Mouse (Mus musculus): Measurements from ENCODE around the gene Usp48. TPM values are rescaled to one million over a fixed set of nuclear protein-coding genes. Genes with fewer than 3 reads are reported as not detected.

Gene Usp48
- polyA plus RNA-seq, 1 experiment from 2014 or later: 63.0 TPM

DNA sequence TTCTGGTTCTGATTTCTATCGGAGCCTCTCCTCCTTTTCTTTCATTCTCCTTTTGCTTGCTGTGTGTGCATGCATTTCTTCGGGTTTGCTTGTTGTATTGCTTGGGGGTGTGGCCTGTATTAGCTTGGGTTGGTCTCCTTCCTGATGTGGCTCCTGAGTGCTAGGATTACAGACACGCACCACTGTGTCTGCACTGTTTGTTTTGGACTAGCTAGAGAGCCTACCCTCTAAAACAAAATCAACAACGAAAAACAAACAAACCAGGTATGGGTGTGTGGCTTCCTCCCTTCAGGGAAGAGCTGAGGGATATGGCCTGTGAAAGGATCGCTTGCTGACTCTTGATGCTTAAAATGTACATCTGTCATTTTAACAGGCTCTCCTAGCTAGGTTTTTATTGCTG, 57.4 kb downstream of the Usp48 start:
- Histone ChIP-seq H3K4me3 (no peak overlapping the region), H3K27me3 (no peaks in the 10 kb centered on the region), H3K4me2 (no peak overlapping the region), H3K36me3 (peaks cover 68% of the 10 kb centered on the region), H3K27ac (replicated peaks) (no peak overlapping the region), H3K9me3 (no peaks in the 10 kb centered on the region), H3K4me1 (replicated peaks) (no peaks in the 10 kb centered on the region), H3K9ac (no peak overlapping the region)
- ATAC-seq (ENCODE audit: low FRiP score, low read depth): no peak
- WGBS: 89% methylated on average over 5 of the region's 5 CpGs

DNA sequence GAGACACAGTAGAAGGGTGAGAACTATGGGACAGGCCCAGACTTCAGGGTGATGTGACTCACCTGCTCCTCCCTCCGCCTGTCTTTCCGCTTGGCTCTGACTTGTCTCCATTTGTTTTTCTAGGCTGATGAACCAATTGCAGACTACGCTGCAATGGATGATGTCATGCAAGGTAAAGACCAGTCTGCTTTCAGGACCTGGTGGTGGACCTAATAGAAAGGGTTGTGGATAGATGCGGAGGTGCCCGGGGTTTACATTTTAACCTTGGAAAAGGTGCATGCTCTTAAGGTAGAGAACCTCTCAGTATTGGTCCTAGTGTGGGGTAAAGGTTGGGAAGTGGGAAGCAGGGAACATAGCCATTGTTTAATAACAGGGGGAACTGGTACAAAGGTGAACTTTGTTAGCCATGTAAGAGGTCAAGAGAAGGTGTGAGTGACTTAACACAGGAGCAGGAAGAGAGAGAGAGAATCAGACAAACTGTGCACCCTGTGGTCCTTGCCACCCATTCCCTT, 59.3 kb downstream of the Usp48 start:
- Histone ChIP-seq H3K4me1 (replicated peaks) (no peaks in the 10 kb centered on the region), H3K36me3 (peaks cover 68% of the 10 kb centered on the region), H3K9me3 (no peaks in the 10 kb centered on the region), H3K27ac (replicated peaks) (no peak overlapping the region), H3K4me2 (no peak overlapping the region), H3K9ac (no peak overlapping the region), H3K27me3 (no peaks in the 10 kb centered on the region), H3K4me3 (no peak overlapping the region)
- WGBS: 96% methylated on average over 5 of the region's 5 CpGs
- no peak for ATAC-seq (ENCODE audit: low FRiP score, low read depth)

DNA sequence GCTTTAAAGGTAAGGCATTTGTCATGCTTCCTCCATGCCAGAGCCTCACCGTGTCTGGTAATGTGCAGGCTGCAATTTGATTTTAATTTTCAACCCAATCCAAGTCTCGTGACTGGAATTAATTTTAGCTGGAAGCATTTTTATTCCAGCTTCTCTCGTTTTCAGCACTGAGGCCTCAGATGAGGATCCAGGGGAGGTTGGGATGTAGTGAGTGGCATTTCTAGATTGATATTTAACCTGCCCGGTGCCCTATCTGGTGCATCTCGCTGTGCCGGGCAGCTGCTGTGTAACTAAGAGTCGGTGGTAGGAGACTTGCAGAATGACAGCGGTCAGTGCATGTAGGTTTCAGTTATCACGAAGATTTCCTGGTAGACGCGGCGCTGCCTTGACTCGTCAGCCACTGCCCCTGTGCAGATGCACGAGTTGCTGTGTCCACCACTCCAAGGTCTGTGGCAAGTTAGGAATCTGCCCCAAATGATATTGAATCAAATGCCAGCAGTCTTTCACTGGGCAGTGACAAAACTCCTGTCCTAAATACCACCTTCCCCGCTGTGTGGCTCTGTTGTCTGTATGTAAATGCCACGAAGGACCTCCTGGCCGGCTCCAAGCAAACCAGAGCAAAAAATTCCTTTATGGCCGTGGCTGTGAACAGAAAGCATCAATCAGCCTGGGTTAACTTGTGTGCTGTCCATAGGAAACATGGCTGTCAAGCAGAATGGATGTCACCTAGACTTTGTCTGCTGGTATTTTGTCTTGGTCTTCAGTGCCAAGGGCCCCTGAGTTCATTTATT, 61.9 kb downstream of the Usp48 start:
- Histone ChIP-seq H3K4me2 (no peak overlapping the region), H3K27me3 (no peaks in the 10 kb centered on the region), H3K36me3 (peaks cover 47% of the 10 kb centered on the region), H3K9me3 (no peaks in the 10 kb centered on the region), H3K4me3 (no peak overlapping the region), H3K4me1 (replicated peaks) (peaks cover 4% of the 10 kb centered on the region), H3K9ac (no peak overlapping the region), H3K27ac (replicated peaks) (no peak overlapping the region)
- WGBS: 66% methylated on average over 18 of the region's 18 CpGs
- ATAC-seq (ENCODE audit: low FRiP score, low read depth): no peak

DNA sequence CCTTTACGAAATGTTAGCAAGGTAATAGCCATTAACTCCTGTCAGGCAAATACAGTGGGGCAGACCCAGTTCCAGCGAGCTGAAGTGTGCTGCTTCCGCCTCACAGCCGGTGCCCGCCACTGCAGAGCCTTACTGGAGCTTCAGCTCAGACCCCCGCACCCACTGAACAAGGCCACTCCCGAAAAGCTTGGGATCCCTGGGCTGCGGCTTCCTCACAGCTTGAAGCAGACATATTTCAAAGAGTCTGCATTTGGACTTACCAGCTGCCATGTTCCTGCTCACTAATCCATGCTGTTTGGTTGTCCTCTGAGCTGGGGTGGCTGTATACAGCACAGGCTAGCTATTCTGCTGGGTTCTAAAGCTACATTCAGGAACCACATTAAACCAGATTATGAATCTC, 64.1 kb downstream of the Usp48 start:
- ATAC-seq (ENCODE audit: low FRiP score, low read depth): no peak
- no peak overlapping the region for H3K9ac ChIP-seq
- no peak overlapping the region for H3K4me3 ChIP-seq
- no peak overlapping the region for H3K4me2 ChIP-seq
- no peaks in the 10 kb centered on the region for H3K27me3 ChIP-seq
- peaks cover 16% of the 10 kb centered on the region for H3K4me1 ChIP-seq (replicated peaks)
- WGBS: 80% methylated on average over 8 of the region's 8 CpGs
- H3K27ac ChIP-seq (replicated peaks): no peak overlapping the region
- peaks cover 35% of the 10 kb centered on the region for H3K36me3 ChIP-seq
- H3K9me3 ChIP-seq: no peaks in the 10 kb centered on the region

DNA sequence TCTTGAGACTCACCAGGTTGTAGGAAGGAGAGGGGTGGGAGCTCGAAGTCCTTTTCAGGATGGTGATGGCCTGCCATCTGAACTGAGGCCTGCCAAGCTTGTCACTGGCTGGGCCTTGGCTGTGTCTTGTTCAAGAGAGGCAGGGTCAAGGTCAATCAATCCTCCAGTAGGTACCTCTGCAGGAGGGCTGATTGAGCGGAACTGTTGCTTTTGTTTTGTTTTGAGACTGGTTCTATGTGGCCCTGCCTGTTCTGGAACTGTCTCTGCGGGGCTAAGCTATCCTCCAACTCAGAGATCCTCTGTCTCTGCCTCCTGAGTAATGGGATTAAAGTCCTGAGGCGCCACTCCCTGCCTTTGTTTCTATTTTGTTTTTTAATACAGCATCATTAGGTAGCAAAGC, 66.0 kb downstream of the Usp48 start:
- 56% methylated on average over 4 of the region's 4 CpGs for WGBS
- peaks cover 18% of the 10 kb centered on the region; the same call in 1 of the 2 replicates for H3K36me3 ChIP-seq
- no peaks in the 10 kb centered on the region for H3K9me3 ChIP-seq
- H3K27ac ChIP-seq (replicated peaks): no peak overlapping the region
- no peak for ATAC-seq (ENCODE audit: low FRiP score, low read depth)
- H3K27me3 ChIP-seq: no peaks in the 10 kb centered on the region
- H3K4me2 ChIP-seq: no peak overlapping the region
- H3K4me3 ChIP-seq: no peak overlapping the region
- H3K4me1 ChIP-seq (replicated peaks): peaks cover 24% of the 10 kb centered on the region
- no peak overlapping the region for H3K9ac ChIP-seq

DNA sequence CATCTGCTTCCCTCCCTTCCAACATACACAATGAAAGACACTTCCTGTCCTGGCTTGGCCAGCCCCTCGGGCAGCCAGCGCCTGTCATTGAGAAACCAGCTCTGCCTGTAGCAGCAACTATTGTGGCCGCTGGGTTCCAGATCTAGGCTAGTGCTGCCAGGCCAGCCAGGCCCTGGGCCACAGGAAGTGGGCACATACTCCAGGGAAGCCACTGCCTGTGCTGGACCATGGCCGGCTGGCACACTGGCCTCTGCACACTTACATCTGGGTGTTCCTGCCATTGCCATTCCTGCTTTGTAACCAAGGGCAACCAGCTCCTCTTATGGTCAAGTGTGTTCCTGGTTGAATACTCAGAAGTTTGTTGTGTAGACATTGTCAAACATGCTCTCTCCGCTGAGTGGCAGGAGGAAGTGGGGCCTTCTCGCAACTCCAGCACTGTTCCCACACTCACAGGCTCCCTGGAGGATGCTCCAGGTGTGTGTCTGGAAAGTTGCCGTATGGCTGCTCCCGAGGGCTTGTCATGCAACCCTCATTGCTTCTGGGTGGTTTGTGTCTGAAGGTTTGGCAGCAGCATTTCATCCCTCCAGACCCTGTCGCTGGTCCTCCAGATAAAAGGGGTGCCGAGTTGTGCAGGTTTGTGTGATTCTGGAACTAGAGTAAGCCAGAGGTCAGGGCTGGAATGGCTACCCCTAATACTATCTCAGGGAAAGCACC, 67.0 kb downstream of the Usp48 start:
- Histone ChIP-seq H3K9me3 (no peaks in the 10 kb centered on the region), H3K4me3 (no peak overlapping the region), H3K9ac (no peak overlapping the region), H3K36me3 (peaks cover 16% of the 10 kb centered on the region; the same call in 1 of the 2 replicates), H3K27ac (replicated peaks) (peak overlapping the region; percentile 49; the same call in 1 of the 2 replicates), H3K4me1 (replicated peaks) (peaks cover 34% of the 10 kb centered on the region), H3K4me2 (no peak overlapping the region), H3K27me3 (no peaks in the 10 kb centered on the region)
- ATAC-seq (ENCODE audit: low FRiP score, low read depth): no peak; the same call in 1 of the 2 replicates
- WGBS: 59% methylated on average over 10 of the region's 10 CpGs

DNA sequence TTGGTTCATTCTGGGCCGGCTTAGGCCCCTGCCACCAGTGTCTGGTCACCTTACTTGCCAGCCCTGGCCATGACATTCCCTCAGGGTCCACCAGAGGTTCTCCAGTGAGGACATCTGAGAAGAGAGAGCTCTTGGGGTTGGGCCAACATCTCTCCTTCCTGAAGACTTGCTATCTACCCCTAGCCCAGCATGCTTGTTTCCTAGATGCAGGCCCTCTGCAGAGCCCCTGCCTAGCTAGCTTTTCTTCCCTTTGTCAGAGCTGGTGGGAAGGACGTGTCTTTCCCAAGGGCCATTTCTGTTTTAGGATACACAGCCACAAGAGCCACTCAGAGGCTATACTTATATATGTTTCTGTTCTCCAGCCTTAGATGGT, 67.5 kb downstream of the Usp48 start:
- no peak for ATAC-seq (ENCODE audit: low FRiP score, low read depth)
- Histone ChIP-seq H3K9me3 (no peaks in the 10 kb centered on the region), H3K9ac (no peak overlapping the region), H3K36me3 (peaks cover 13% of the 10 kb centered on the region; the same call in 1 of the 2 replicates), H3K4me2 (no peak overlapping the region), H3K4me3 (no peak overlapping the region), H3K27ac (replicated peaks) (peak overlapping the region; percentile 49), H3K4me1 (replicated peaks) (peaks cover 39% of the 10 kb centered on the region), H3K27me3 (no peaks in the 10 kb centered on the region)
- WGBS: 54% methylated on average over 2 of the region's 2 CpGs

DNA sequence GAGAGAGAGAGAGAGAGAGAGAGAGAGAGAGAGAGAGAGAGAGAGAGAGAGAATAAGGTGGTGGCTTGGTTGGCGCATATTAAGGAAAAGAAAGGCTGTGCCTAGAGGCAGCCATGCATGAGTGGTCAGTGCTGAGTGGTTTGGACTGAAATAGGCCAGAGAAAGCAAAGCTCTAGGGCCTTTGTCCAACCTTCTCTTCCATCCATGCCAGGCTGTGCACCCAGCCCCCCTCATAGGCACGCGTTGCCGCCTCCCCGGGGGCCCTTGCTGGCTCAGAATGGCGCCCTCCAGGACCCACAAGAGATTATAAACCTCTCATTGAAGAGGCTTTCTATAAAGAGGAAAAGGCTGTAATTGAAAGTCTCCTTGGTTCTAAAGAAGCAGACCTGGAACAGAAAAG, 68.0 kb downstream of the Usp48 start:
- no peak overlapping the region for H3K4me3 ChIP-seq
- H3K4me1 ChIP-seq (replicated peaks): peaks cover 44% of the 10 kb centered on the region
- H3K4me2 ChIP-seq: no peak overlapping the region
- 59% methylated on average over 6 of the region's 6 CpGs for WGBS
- H3K27me3 ChIP-seq: no peaks in the 10 kb centered on the region
- ATAC-seq (ENCODE audit: low FRiP score, low read depth): no peak
- H3K9ac ChIP-seq: no peak overlapping the region
- H3K9me3 ChIP-seq: no peaks in the 10 kb centered on the region
- H3K36me3 ChIP-seq: peaks cover 8% of the 10 kb centered on the region; the same call in 1 of the 2 replicates
- H3K27ac ChIP-seq (replicated peaks): peak overlapping the region; percentile 70

DNA sequence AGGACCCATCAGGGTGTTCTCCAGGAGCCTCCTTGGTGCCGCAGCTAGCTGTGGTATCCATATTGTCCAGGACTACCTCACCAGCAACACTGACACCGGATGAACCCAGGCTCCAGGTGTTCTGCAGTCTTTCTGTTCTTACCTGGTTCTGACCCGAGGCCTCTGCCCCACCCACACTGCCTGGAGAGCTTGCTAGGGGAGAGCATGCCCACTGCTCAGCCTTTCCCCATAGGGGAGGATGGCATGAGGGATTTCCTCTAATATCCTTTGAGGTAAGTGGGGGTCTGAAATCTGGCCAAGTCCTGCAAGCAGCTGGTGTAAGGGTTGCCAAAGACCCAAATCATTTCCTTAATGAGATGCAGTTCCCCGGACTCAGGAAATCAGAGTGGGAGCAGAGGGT, 69.9 kb downstream of the Usp48 start:
- Histone ChIP-seq H3K4me1 (replicated peaks) (peaks cover 63% of the 10 kb centered on the region), H3K4me3 (no peak overlapping the region), H3K9ac (no peak overlapping the region), H3K4me2 (no peak overlapping the region), H3K9me3 (no peaks in the 10 kb centered on the region), H3K27ac (replicated peaks) (no peak overlapping the region), H3K27me3 (no peaks in the 10 kb centered on the region), H3K36me3 (no peaks in the 10 kb centered on the region)
- ATAC-seq (ENCODE audit: low FRiP score, low read depth): no peak
- 74% methylated on average over 4 of the region's 4 CpGs for WGBS

DNA sequence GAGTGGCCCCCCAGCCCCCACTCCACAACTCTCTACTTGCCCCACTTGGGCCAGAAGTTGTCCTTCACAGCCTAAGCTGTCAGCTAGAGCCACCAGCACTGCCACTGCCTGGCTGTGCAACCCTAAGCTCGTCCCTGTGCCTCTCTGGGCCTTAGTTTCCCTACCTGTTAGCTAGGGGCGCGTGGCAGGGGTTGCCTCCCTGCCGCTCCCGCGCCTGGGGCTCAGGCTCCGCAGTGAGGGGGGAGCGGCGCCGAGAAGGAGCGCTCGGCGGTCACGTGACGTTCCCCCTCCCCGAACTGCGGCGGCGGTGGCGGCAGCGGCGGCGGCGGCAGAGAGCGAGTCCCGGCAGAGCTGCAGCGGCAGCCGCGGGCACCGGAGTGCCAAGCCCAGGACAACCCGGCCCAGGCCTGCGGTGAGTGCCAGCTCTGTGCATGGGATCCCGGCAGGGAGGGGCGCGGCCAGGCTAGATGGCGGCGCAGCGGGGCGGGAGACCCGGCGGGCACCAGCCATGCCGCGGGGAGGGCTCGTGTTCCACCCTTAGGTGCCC, 71.0 kb downstream of the Usp48 start, which contains the start of gene Rap1gap:
Rap1gap (plus strand) TSS at position 294 of the 547 bp plus-strand sequence.
- no peaks in the 10 kb centered on the region for H3K36me3 ChIP-seq
- peaks cover 63% of the 10 kb centered on the region for H3K4me1 ChIP-seq (replicated peaks)
- under 1% methylated on average over 37 of the region's 44 CpGs for WGBS
- H3K27me3 ChIP-seq: no peaks in the 10 kb centered on the region
- peak within 1 kb of the TSS; percentile 69 for H3K4me2 ChIP-seq
- peak within 1 kb of the TSS; percentile 91 for H3K9ac ChIP-seq
- no peaks in the 10 kb centered on the region for H3K9me3 ChIP-seq
- peak within 1 kb of the TSS; percentile 82 for H3K27ac ChIP-seq (replicated peaks)
- peak; percentile 54 for ATAC-seq (ENCODE audit: low FRiP score, low read depth)
- peak within 1 kb of the TSS; percentile 83 for H3K4me3 ChIP-seq

DNA sequence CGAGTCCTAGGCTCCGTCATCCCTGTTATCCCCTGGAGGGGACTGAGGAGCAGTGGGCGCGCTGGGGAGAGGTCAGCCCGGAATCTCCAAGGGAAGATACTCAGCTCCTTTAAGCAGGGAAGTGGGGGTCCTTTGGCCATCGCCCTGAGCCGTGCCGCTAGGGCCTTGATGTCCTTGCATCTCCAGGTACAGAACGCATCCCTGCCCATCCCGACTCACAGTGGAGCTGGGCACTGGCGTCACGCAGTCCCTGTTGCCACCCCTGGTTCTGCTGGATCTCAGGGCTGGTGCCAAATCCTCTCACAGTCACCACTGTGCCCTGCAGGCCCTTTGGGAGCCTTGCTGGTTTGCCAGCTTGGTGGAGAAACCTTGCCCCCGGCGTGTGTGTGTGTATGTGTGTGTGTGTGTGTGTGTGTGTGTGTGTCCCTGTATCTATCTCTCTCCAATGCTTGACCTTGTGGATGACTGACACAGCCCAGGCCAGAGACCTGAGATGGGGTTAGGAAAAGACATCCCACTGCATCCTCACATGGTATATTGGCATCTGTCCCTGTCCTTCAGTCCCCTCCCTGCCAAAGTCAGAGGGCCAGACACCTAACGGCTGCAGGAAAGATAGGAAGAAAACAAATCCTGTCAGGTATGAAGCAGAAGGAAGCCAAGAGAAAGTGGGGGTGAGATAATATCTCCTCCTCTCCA, 71.6 kb downstream of the Usp48 start:
- peak overlapping the region; percentile 83 for H3K4me3 ChIP-seq
- peaks cover 62% of the 10 kb centered on the region for H3K4me1 ChIP-seq (replicated peaks)
- H3K27me3 ChIP-seq: no peaks in the 10 kb centered on the region
- peak overlapping the region; percentile 82 for H3K27ac ChIP-seq (replicated peaks)
- no peaks in the 10 kb centered on the region for H3K9me3 ChIP-seq
- peak overlapping the region; percentile 91 for H3K9ac ChIP-seq
- ATAC-seq (ENCODE audit: low FRiP score, low read depth): peak; percentile 51
- H3K4me2 ChIP-seq: peak overlapping the region; percentile 69
- 8% methylated on average over 13 of the region's 15 CpGs for WGBS
- H3K36me3 ChIP-seq: no peaks in the 10 kb centered on the region
